Comparison of ENCODE assay signal across 10 mouse cellular contexts in the genomic region with DNA sequence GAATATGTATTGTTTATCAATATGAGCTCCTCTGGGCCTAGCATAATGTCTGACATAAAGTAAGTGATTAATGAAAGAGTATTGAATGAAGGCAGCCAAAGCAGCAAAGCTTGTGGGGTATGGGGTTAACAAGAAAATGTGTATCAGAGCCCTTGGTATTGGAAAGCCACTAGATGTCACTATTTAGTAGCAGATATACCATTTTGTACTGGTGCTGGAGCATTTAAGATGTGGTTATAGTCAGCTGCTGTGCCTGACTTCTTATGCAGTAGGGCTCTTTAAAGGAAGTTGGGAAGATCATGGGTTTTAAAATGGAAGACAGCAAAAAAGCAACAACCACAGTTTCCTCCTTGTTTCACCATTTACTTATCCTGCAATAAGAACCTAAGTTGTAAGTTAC.
A peak's percentile ranks its signal among the peaks of the same experiment; 100 is the strongest.
DNase-seq lines count a peak whose midpoint lies in the region; ATAC-seq and TF ChIP-seq lines count a peak whose summit lies in the region.
"Had no signal": no experiment of that assay in that cellular context is flagged by ENCODE, and none has a peak within 500 bp of the region (broad histone marks: within the 10 kb centered on the region; RNA-seq: fewer than 3 reads in every experiment).

No protein-coding gene starts in this region.

- peak; percentile 77; the same call in 1 of the 2 replicates for ATAC-seq in hindbrain, embryonic 13.5 days (ENCODE audit: low FRiP score)
- ATAC-seq in hindbrain, embryonic 12.5 days (ENCODE audit: low FRiP score): no peak; the same call in 1 of the 2 replicates
- no peak for ATAC-seq in midbrain, embryonic 14.5 days (ENCODE audit: low FRiP score, low TSS enrichment)
- ATAC-seq in midbrain, embryonic 13.5 days: no peak
- ATAC-seq in forebrain, postnatal 0 days: peak; percentile 90

- H3K9me3 ChIP-seq in hindbrain, embryonic 13.5 days: no peaks in the 10 kb centered on the region
- no peaks in the 10 kb centered on the region for H3K9me3 ChIP-seq in hindbrain, embryonic 12.5 days (replicated peaks)
- no peaks in the 10 kb centered on the region for H3K9me3 ChIP-seq in midbrain, embryonic 14.5 days (ENCODE audit: control insufficient read depth, low read length)
- H3K9me3 ChIP-seq in midbrain, embryonic 13.5 days: no peaks in the 10 kb centered on the region
- H3K9me3 ChIP-seq in forebrain, postnatal 0 days (ENCODE audit: low read length): no peaks in the 10 kb centered on the region
- H3K9me3 ChIP-seq: limb, embryonic 12.5 days had no signal

- H3K4me2 ChIP-seq in hindbrain, embryonic 13.5 days: no peak overlapping the region
- no peak overlapping the region for H3K4me2 ChIP-seq in hindbrain, embryonic 12.5 days (replicated peaks)
- no peak overlapping the region for H3K4me2 ChIP-seq in midbrain, embryonic 14.5 days (ENCODE audit: low read length)
- no peak overlapping the region for H3K4me2 ChIP-seq in midbrain, embryonic 13.5 days (replicated peaks)
- H3K4me2 ChIP-seq in forebrain, postnatal 0 days (ENCODE audit: low read depth): no peak overlapping the region
- H3K4me2 ChIP-seq: limb, embryonic 12.5 days had no signal

- H3K4me1 ChIP-seq in hindbrain, embryonic 13.5 days (replicated peaks): no peaks in the 10 kb centered on the region
- no peaks in the 10 kb centered on the region for H3K4me1 ChIP-seq in hindbrain, embryonic 12.5 days
- no peaks in the 10 kb centered on the region for H3K4me1 ChIP-seq in midbrain, embryonic 14.5 days (ENCODE audit: control insufficient read depth, insufficient read depth, low read length)
- H3K4me1 ChIP-seq in midbrain, embryonic 13.5 days (replicated peaks): no peaks in the 10 kb centered on the region
- no peaks in the 10 kb centered on the region for H3K4me1 ChIP-seq in forebrain, postnatal 0 days (ENCODE audit: insufficient read depth)

- H3K4me3 ChIP-seq in hindbrain, embryonic 13.5 days: no peak overlapping the region
- no peak overlapping the region for H3K4me3 ChIP-seq in hindbrain, embryonic 12.5 days
- no peak overlapping the region for H3K4me3 ChIP-seq in midbrain, embryonic 14.5 days (replicated peaks; ENCODE audit: low read depth, low read length)
- H3K4me3 ChIP-seq in midbrain, embryonic 13.5 days (replicated peaks): no peak overlapping the region
- H3K4me3 ChIP-seq in forebrain, postnatal 0 days (ENCODE audit: low read depth, low read length): no peak overlapping the region
- H3K4me3 ChIP-seq: limb, embryonic 12.5 days had no signal

- H3K27me3 ChIP-seq in hindbrain, embryonic 13.5 days: no peaks in the 10 kb centered on the region
- no peaks in the 10 kb centered on the region for H3K27me3 ChIP-seq in hindbrain, embryonic 12.5 days
- H3K27me3 ChIP-seq in midbrain, embryonic 14.5 days (ENCODE audit: control insufficient read depth, insufficient read depth, low read length): no peaks in the 10 kb centered on the region
- no peaks in the 10 kb centered on the region for H3K27me3 ChIP-seq in midbrain, embryonic 13.5 days
- no peaks in the 10 kb centered on the region for H3K27me3 ChIP-seq in forebrain, postnatal 0 days (ENCODE audit: insufficient read depth, low read length)
- no peaks in the 10 kb centered on the region for H3K27me3 ChIP-seq in splenic B cell, adult 2 months (ENCODE audit: control insufficient read depth, insufficient read depth, low read length, poor library complexity, severe bottlenecking)

- peak; percentile 73 for DNase-seq in midbrain, embryonic 14.5 days
- DNase-seq in forebrain, postnatal 0 days: peak; percentile 59
- DNase-seq in splenic B cell, adult 2 months (ENCODE audit: low read depth, low spot score): peak; percentile 0
- no peak for DNase-seq in B cell, adult 2 months
- DNase-seq in spleen, postnatal 36 days (ENCODE audit: low spot score in 2 of 2): no peak
- DNase-seq: gastrocnemius, postnatal 36 days had no signal

- H3K9ac ChIP-seq in hindbrain, embryonic 13.5 days: no peak overlapping the region
- no peak overlapping the region for H3K9ac ChIP-seq in hindbrain, embryonic 12.5 days
- no peak overlapping the region for H3K9ac ChIP-seq in midbrain, embryonic 14.5 days (replicated peaks; ENCODE audit: low read length)
- no peak overlapping the region for H3K9ac ChIP-seq in midbrain, embryonic 13.5 days (replicated peaks)
- H3K9ac ChIP-seq in forebrain, postnatal 0 days: no peak overlapping the region
- H3K9ac ChIP-seq: limb, embryonic 12.5 days had no signal

- peak; percentile 68 for TF ChIP-seq CTCF in forebrain, postnatal 0 days (IDR thresholded peaks at IDR 0.05; ENCODE audit: low read depth)

- no peak overlapping the region for H3K27ac ChIP-seq in hindbrain, embryonic 13.5 days
- H3K27ac ChIP-seq in hindbrain, embryonic 12.5 days: no peak overlapping the region
- no peak overlapping the region for H3K27ac ChIP-seq in midbrain, embryonic 14.5 days (replicated peaks; ENCODE audit: low read depth, low read length)
- no peak overlapping the region for H3K27ac ChIP-seq in midbrain, embryonic 13.5 days
- no peak overlapping the region for H3K27ac ChIP-seq in forebrain, postnatal 0 days (ENCODE audit: low read depth, low read length)
- H3K27ac ChIP-seq: limb, embryonic 12.5 days had no signal

- no peaks in the 10 kb centered on the region for H3K36me3 ChIP-seq in hindbrain, embryonic 13.5 days
- H3K36me3 ChIP-seq in hindbrain, embryonic 12.5 days: no peaks in the 10 kb centered on the region
- no peaks in the 10 kb centered on the region for H3K36me3 ChIP-seq in midbrain, embryonic 14.5 days (ENCODE audit: control insufficient read depth, insufficient read depth, low read length)
- no peaks in the 10 kb centered on the region for H3K36me3 ChIP-seq in midbrain, embryonic 13.5 days
- no peaks in the 10 kb centered on the region for H3K36me3 ChIP-seq in forebrain, postnatal 0 days (ENCODE audit: insufficient read depth)
- no peaks in the 10 kb centered on the region for H3K36me3 ChIP-seq in splenic B cell, adult 2 months (ENCODE audit: control insufficient read depth, insufficient read depth, low read length, poor library complexity, severe bottlenecking)
- H3K36me3 ChIP-seq: limb, embryonic 12.5 days had no signal

Comparison
In these comparisons a context has a peak if more than half of its experiments do, and no peak if none do; other contexts are left out.
1. ATAC-seq: peak in hindbrain, embryonic 13.5 days (single experiment) and forebrain, postnatal 0 days (single experiment); none in hindbrain, embryonic 12.5 days (single experiment), midbrain, embryonic 14.5 days (single experiment) and midbrain, embryonic 13.5 days (single experiment).
2. DNase-seq: peak in midbrain, embryonic 14.5 days (single experiment), forebrain, postnatal 0 days (single experiment) and splenic B cell, adult 2 months (single experiment); none in B cell, adult 2 months (0 of 2) and spleen, postnatal 36 days (0 of 2).